Mouse (Mus musculus) G1E-ER4 (cell line): ENCODE results near the gene Zdhhc7. TPM values are rescaled to one million over a fixed set of nuclear protein-coding genes. Genes with fewer than 3 reads are reported as not detected.

Experiments used
- GATA1 ChIP-seq: IDR thresholded peaks from one replicate; pipeline ENCODE4 v1.8.0; 2012; ENCODE audit warnings: low read length, inconsistent platforms
- polyA plus RNA-seq: library from polyadenylated mRNA; stranded (reverse); fragments of >175 nt; gene quantifications from 2 replicates; pipeline ENCODE4 v1.2.3, GENCODE M21; 2012

Gene Zdhhc7
- polyA plus RNA-seq, 1 experiment = 31.5 TPM

DNA sequence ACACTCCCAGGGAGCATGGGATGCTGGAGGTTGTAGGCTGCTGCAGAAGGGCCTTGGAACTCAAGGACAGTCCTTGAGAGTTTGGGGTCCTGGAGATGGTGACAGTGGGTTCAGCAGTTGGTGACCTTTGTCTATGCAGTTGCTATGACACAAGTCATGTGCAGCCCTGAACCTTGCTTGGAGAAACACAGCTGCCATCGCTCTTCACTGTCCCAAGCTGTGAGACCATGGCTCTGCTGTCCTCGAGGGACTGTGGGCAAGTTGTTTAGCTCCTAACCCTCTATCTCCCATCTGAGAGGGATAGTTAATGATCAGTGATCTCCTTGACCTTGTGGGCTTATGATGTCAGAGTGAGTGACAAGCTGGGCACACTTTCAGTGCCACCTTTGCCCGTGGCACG lies 64.7 kb downstream of the Zdhhc7 start:
- TF ChIP-seq GATA1 = no peak

DNA sequence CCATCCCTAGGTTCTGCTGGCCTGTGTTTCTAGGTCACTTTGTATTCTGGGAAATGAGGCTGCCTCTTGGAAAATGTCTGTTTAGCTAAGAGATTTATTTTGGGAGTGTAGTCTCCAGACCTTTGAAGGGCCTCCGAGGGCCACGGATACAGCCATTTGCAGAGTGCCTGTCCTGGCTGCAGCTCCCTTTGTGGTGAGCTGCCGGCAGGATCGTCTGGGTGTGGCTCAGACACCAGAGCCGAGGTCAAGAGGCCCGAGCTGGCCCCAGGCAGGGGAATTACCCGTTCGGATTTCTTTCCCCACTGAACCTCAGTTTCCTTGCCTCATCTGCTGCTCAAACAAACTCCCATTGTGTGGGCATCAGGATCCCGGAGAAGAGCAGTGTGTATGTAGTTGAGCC lies 65.2 kb downstream of the Zdhhc7 start:
- TF ChIP-seq GATA1 = no peak

- TF ChIP-seq GATA1 = no peak
These were observed 66.8 kb downstream of the Zdhhc7 start for GRCm38 (mm10) chr8:120034471-120034870.

GRCm38 (mm10) chr8:120032549-120033208 lies 68.6 kb downstream of the Zdhhc7 start:
- TF ChIP-seq GATA1 = no peak

Other genes with a start within 250 kb of the Zdhhc7 start
- 4.5 and 5.0 TPM in 2 replicates for gene Klhl36, start 239.2 kb downstream of the Zdhhc7 start, polyA plus RNA-seq
- gene Usp10, start 191.1 kb downstream of the Zdhhc7 start, polyA plus RNA-seq = 64.3 and 73.9 TPM in 2 replicates
- gene Gm20388, start 190.6 kb downstream of the Zdhhc7 start, polyA plus RNA-seq = not detected in 2 replicates
- 0.01 and 0.06 TPM in 2 replicates for gene Crispld2, start 109.0 kb downstream of the Zdhhc7 start, polyA plus RNA-seq
- 0.16 TPM in 1 of 2 replicates, not detected in the other for gene 6430548M08Rik, start 12.7 kb upstream of the Zdhhc7 start, polyA plus RNA-seq
- not detected in 2 replicates for gene Fam92b, start 76.0 kb upstream of the Zdhhc7 start, polyA plus RNA-seq
- gene Gse1, start 127.0 kb upstream of the Zdhhc7 start, polyA plus RNA-seq = 121 and 139 TPM in 2 replicates